Mouse (Mus musculus) MEL (cell line): ENCODE measurements around the gene Padi6.

Experiments
- BHLHE40 ChIP-seq: IDR thresholded peaks from 2 replicates; pipeline ENCODE4 v1.6.1; 2012; ENCODE audit warnings: low read depth, mild to moderate bottlenecking, inconsistent platforms, low read length, improper control_type of control experiment, borderline replicate concordance
- CTCF ChIP-seq, 3 experiments: IDR thresholded peaks in 2 of 3; conservative IDR thresholded peaks in 1 of 3; 2 replicates each; pipeline ENCODE4 v1.5.1; 2011 to 2012; ENCODE audit warnings: low read length in 3 of 3, low read depth in 2 of 3, mild to moderate bottlenecking in 2 of 3, improper control_type of control experiment in 1 of 3, inconsistent platforms in 1 of 3, mixed read lengths in 1 of 3, moderate library complexity in 1 of 3; ENCODE audit not compliant: control insufficient read depth in 1 of 3, insufficient read depth in 1 of 3, poor library complexity in 1 of 3, severe bottlenecking in 1 of 3
- E2F4 ChIP-seq: IDR thresholded peaks from 2 replicates; pipeline ENCODE4 v1.6.1; 2011; ENCODE audit warnings: low read depth, low read length, improper control_type of control experiment, borderline replicate concordance
- GATA1 ChIP-seq: IDR thresholded peaks from 2 replicates; pipeline ENCODE4 v1.6.1; 2011; ENCODE audit warnings: low read depth, low read length, improper control_type of control experiment
- MXI1 ChIP-seq: IDR thresholded peaks from 2 replicates; pipeline ENCODE4 v1.6.1; 2011; ENCODE audit warnings: mild to moderate bottlenecking, low read depth, low read length, improper control_type of control experiment
- MYC ChIP-seq: IDR thresholded peaks from 2 replicates; pipeline ENCODE4 v1.6.1; 2011; ENCODE audit warnings: low read depth, mild to moderate bottlenecking, low read length, improper control_type of control experiment, moderate library complexity
- POLR2A ChIP-seq, 2 experiments: IDR thresholded peaks; 2 replicates each; pipeline ENCODE4 v1.6.1; 2011 to 2012; ENCODE audit warnings: low read length in 2 of 2, mild to moderate bottlenecking in 2 of 2, control low read depth in 1 of 2, improper control_type of control experiment in 1 of 2, low read depth in 1 of 2, moderate library complexity in 1 of 2; ENCODE audit not compliant: control insufficient read depth in 1 of 2, insufficient read depth in 1 of 2, poor library complexity in 1 of 2
- POLR2AphosphoS2 ChIP-seq: IDR thresholded peaks from 2 replicates; pipeline ENCODE4 v1.6.1; 2011; ENCODE audit warnings: low read length, improper control_type of control experiment
- ZC3H11A ChIP-seq: IDR thresholded peaks from 2 replicates; pipeline ENCODE4 v1.6.1; 2012; ENCODE audit warnings: low read depth, mild to moderate bottlenecking, inconsistent platforms, low read length, improper control_type of control experiment
- ZKSCAN1 ChIP-seq: IDR thresholded peaks from 2 replicates; pipeline ENCODE4 v1.6.1; 2012; ENCODE audit warnings: low read depth, mild to moderate bottlenecking, inconsistent platforms, low read length, improper control_type of control experiment, moderate library complexity
- ZMIZ1 ChIP-seq: IDR thresholded peaks from 2 replicates; pipeline ENCODE4 v1.6.1; 2012; ENCODE audit warnings: low read depth, mild to moderate bottlenecking, inconsistent platforms, low read length, improper control_type of control experiment, moderate library complexity

- no peak for TF ChIP-seq CTCF (IDR thresholded peaks at IDR 0.05 in 2 of 3, conservative IDR thresholded peaks at IDR 0.05 in 1 of 3; ENCODE audit: control insufficient read depth in 1 of 3, insufficient read depth in 1 of 3, low read depth in 2 of 3, low read length in 3 of 3, poor library complexity in 1 of 3, severe bottlenecking in 1 of 3)
- no peak for TF ChIP-seq BHLHE40
- TF ChIP-seq GATA1: no peak
- TF ChIP-seq POLR2A (IDR thresholded peaks at IDR 0.05; ENCODE audit: control insufficient read depth in 1 of 2, insufficient read depth in 1 of 2, low read depth in 1 of 2, low read length in 2 of 2, poor library complexity in 1 of 2): no peak
- TF ChIP-seq POLR2AphosphoS2: no peak
- no peak for TF ChIP-seq MYC
- no peak for TF ChIP-seq ZKSCAN1
- TF ChIP-seq E2F4: no peak
- TF ChIP-seq ZMIZ1: no peak
- TF ChIP-seq ZC3H11A: no peak
- no peak for TF ChIP-seq MXI1
Observed at GRCm38 (mm10) chr4:140708297-140708927, 34.0 kb downstream of the Padi6 start.
